Mouse (Mus musculus) heart, embryonic 14.5 days (tissue): ENCODE measurements around the gene Zeb2. TPM values are rescaled to one million over a fixed set of nuclear protein-coding genes. Genes with fewer than 3 reads are reported as not detected.

Experiments
- ATAC-seq: fragments of 200-750 bp; cut with Nextera tagmentation; 2 replicates; pipeline ENCODE4 v1.8.0; 2017; ENCODE audit warnings: low read depth, moderate TSS enrichment; ENCODE audit not compliant: insufficient number of reproducible peaks, insufficient read depth, low FRiP score
- H3K27ac ChIP-seq, 2 experiments: fragments of 200-500 bp in 1 of 2; fragments of 300-500 bp in 1 of 2; sonication (generic) in 1 of 2; replicated peaks in 1 of 2; 2 replicates each; pipeline ENCODE4 v1.5.1; 2012 to 2014; ENCODE audit warnings: low read depth in 2 of 2, low read length in 2 of 2, control low read depth in 1 of 2, mild to moderate bottlenecking in 1 of 2, mixed read lengths in 1 of 2; ENCODE audit not compliant: control insufficient read depth in 1 of 2, insufficient read depth in 1 of 2
- H3K27me3 ChIP-seq: fragments of 300-500 bp; sonication (generic); 2 replicates; pipeline ENCODE4 v1.6.1; 2014; ENCODE audit warnings: mild to moderate bottlenecking, low read length, control low read depth; ENCODE audit not compliant: control insufficient read depth, insufficient read depth
- H3K36me3 ChIP-seq: fragments of 300-500 bp; sonication (generic); 2 replicates; pipeline ENCODE4 v1.6.1; 2014; ENCODE audit warnings: mild to moderate bottlenecking, control low read depth, low read length, mixed read lengths; ENCODE audit not compliant: control insufficient read depth, insufficient read depth
- H3K4me1 ChIP-seq, 2 experiments: fragments of 200-500 bp in 1 of 2; fragments of 300-500 bp in 1 of 2; sonication (generic) in 1 of 2; 2 replicates each; pipeline ENCODE4 v1.6.1; 2012 to 2014; ENCODE audit warnings: low read length in 2 of 2, control low read depth in 1 of 2, mixed read lengths in 1 of 2; ENCODE audit not compliant: control insufficient read depth in 2 of 2, insufficient read depth in 2 of 2
- H3K4me2 ChIP-seq: fragments of 300-500 bp; sonication (generic); 2 replicates; pipeline ENCODE4 v1.6.1; 2014; ENCODE audit warnings: mild to moderate bottlenecking, low read length
- H3K4me3 ChIP-seq, 2 experiments: fragments of 200-500 bp in 1 of 2; fragments of 300-500 bp in 1 of 2; sonication (generic) in 1 of 2; 2 replicates each; pipeline ENCODE4 v1.5.1; 2012 to 2014; ENCODE audit warnings: low read length in 2 of 2, mild to moderate bottlenecking in 2 of 2, control low read depth in 1 of 2, low read depth in 1 of 2, moderate library complexity in 1 of 2; ENCODE audit not compliant: control insufficient read depth in 1 of 2, insufficient read depth in 1 of 2
- H3K9ac ChIP-seq: fragments of 300-500 bp; sonication (generic); 2 replicates; pipeline ENCODE4 v1.6.1; 2014; ENCODE audit warnings: mild to moderate bottlenecking, low read length
- H3K9me3 ChIP-seq: fragments of 300-500 bp; sonication (generic); 2 replicates; pipeline ENCODE4 v1.6.1; 2016; ENCODE audit warnings: low read length, control low read depth; ENCODE audit not compliant: control insufficient read depth
- WGBS: fragments of 180-500 bp; shearing (Covaris S2); extraction: QIAGEN DNeasy Blood & Tissue Kit; methylation state at CpG from one replicate; pipeline ENCODE4 v1.1.7; 2014; 5-methylcytosine and 5-hydroxymethylcytosine counted together
- polyA plus RNA-seq: library from polyadenylated mRNA; unstranded; fragments of >200 nt; fragmentation: Nextera tagmentation; extraction: Ambion mirVana; gene quantifications from 2 replicates; pipeline ENCODE4 v1.2.1, GENCODE M21; 2014

Zeb2 gene
- polyA plus RNA-seq, 1 experiment from 2014 or later: 22.0 TPM

GRCm38 (mm10) chr2:44970087-44970646, 147.0 kb downstream of the Zeb2 start:
- H3K9ac ChIP-seq: no peak overlapping the region
- no peaks in the 10 kb centered on the region for H3K9me3 ChIP-seq
- no peak overlapping the region for H3K4me2 ChIP-seq
- no peak overlapping the region for H3K4me3 ChIP-seq
- H3K36me3 ChIP-seq: no peaks in the 10 kb centered on the region
- H3K4me1 ChIP-seq: no peaks in the 10 kb centered on the region
- no peaks in the 10 kb centered on the region for H3K27me3 ChIP-seq
- no peak overlapping the region for H3K27ac ChIP-seq
- whole genome bisulfite sequencing: 81% methylated on average over 6 of the region's 6 CpGs
- ATAC-seq: no peak

- Histone ChIP-seq H3K4me3 (no peak overlapping the region), H3K36me3 (no peaks in the 10 kb centered on the region), H3K27me3 (no peaks in the 10 kb centered on the region), H3K9ac (no peak overlapping the region), H3K4me2 (no peak overlapping the region), H3K27ac (no peak overlapping the region), H3K9me3 (no peaks in the 10 kb centered on the region), H3K4me1 (no peaks in the 10 kb centered on the region)
- WGBS: 92% methylated on average over 1 of the region's 1 CpGs
- no peak for ATAC-seq
Measured at GRCm38 (mm10) chr2:44969640-44970039, 147.6 kb downstream of the Zeb2 start.

GRCm38 (mm10) chr2:44969226-44969625, 148.0 kb downstream of the Zeb2 start:
- ATAC-seq: no peak
- Histone ChIP-seq H3K4me2 (no peak overlapping the region), H3K27me3 (no peaks in the 10 kb centered on the region), H3K4me3 (no peak overlapping the region), H3K9me3 (no peaks in the 10 kb centered on the region), H3K36me3 (no peaks in the 10 kb centered on the region), H3K4me1 (no peaks in the 10 kb centered on the region), H3K27ac (no peak overlapping the region), H3K9ac (no peak overlapping the region)
- WGBS: 62% methylated on average over 2 of the region's 2 CpGs

- Histone ChIP-seq H3K27ac (no peak overlapping the region), H3K9me3 (no peaks in the 10 kb centered on the region), H3K36me3 (no peaks in the 10 kb centered on the region), H3K9ac (no peak overlapping the region), H3K4me3 (no peak overlapping the region), H3K4me1 (no peaks in the 10 kb centered on the region), H3K27me3 (no peaks in the 10 kb centered on the region), H3K4me2 (no peak overlapping the region)
- WGBS: 79% methylated on average over 2 of the region's 2 CpGs
- no peak for ATAC-seq
Measured at GRCm38 (mm10) chr2:44965834-44966555, 151.2 kb downstream of the Zeb2 start.

- Histone ChIP-seq H3K27me3 (no peaks in the 10 kb centered on the region), H3K9ac (no peak overlapping the region), H3K4me3 (no peak overlapping the region), H3K4me2 (no peak overlapping the region), H3K4me1 (no peaks in the 10 kb centered on the region), H3K36me3 (no peaks in the 10 kb centered on the region), H3K9me3 (no peaks in the 10 kb centered on the region), H3K27ac (no peak overlapping the region)
- ATAC-seq: no peak
- 89% methylated on average over 5 of the region's 5 CpGs for WGBS
Measured at GRCm38 (mm10) chr2:44962620-44963019, 154.6 kb downstream of the Zeb2 start.

GRCm38 (mm10) chr2:44961192-44961591, 156.0 kb downstream of the Zeb2 start:
- Histone ChIP-seq H3K36me3 (no peaks in the 10 kb centered on the region), H3K4me1 (no peaks in the 10 kb centered on the region), H3K27me3 (no peaks in the 10 kb centered on the region), H3K27ac (no peak overlapping the region), H3K9ac (no peak overlapping the region), H3K4me2 (no peak overlapping the region), H3K9me3 (no peaks in the 10 kb centered on the region), H3K4me3 (no peak overlapping the region)
- ATAC-seq: no peak
- 85% methylated on average over 4 of the region's 4 CpGs for WGBS

GRCm38 (mm10) chr2:44960561-44960960, 156.6 kb downstream of the Zeb2 start:
- Histone ChIP-seq H3K27me3 (no peaks in the 10 kb centered on the region), H3K27ac (no peak overlapping the region), H3K4me1 (no peaks in the 10 kb centered on the region), H3K9ac (no peak overlapping the region), H3K4me2 (no peak overlapping the region), H3K4me3 (no peak overlapping the region), H3K36me3 (no peaks in the 10 kb centered on the region), H3K9me3 (no peaks in the 10 kb centered on the region)
- ATAC-seq: no peak
- 68% methylated on average over 3 of the region's 3 CpGs for WGBS
